Mouse (Mus musculus) cortical plate, adult 2 months (tissue): Measurements from ENCODE around the gene Slain1.

Experiments
- CTCF ChIP-seq: fragments of 200-500 bp; IDR thresholded peaks from 2 replicates; pipeline ENCODE4 v1.5.1; 2011; ENCODE audit warnings: mild to moderate bottlenecking, control low read depth, low read length; ENCODE audit not compliant: insufficient read depth; ENCODE audit errors: extremely low read depth
- POLR2A ChIP-seq: fragments of 200-500 bp; IDR thresholded peaks from 2 replicates; pipeline ENCODE4 v1.6.1; 2011; ENCODE audit warnings: mild to moderate bottlenecking, low read length, control low read depth; ENCODE audit not compliant: insufficient read depth; ENCODE audit errors: extremely low read depth

DNA sequence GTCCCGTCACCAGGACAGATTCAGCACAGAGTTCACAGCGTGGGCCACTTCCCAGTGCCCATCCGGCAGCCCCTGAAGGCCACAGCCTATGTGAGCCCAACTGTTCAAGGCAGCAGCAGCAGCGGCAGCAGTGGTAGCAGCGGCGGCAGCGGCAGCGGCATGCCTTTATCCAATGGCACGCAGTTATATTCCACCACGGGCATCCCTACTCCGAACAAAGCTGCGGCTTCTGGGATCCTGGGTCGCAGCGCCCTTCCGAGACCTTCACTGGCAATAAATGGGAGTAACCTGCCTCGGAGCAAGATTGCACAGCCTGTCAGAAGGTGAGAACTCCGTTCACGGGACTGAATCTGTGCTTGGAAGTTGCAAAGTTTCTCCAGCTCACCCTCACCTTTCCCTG, 52.5 kb downstream of the Slain1 start:
- TF ChIP-seq CTCF (no peak), POLR2A (no peak)
